Mouse (Mus musculus) testis, adult 2 months (tissue): ENCODE data around the gene Nt5dc1.

Experiments
- CTCF ChIP-seq: fragments of 200-500 bp; IDR thresholded peaks from 2 replicates; pipeline ENCODE4 v1.5.1; 2012; ENCODE audit warnings: low read depth, mild to moderate bottlenecking, inconsistent platforms, low read length, moderate library complexity; ENCODE audit not compliant: control insufficient read depth, insufficient read depth, insufficient replicate concordance
- POLR2A ChIP-seq: fragments of 200-500 bp; IDR thresholded peaks from 2 replicates; pipeline ENCODE4 v1.6.1; 2012; ENCODE audit warnings: low read depth, mild to moderate bottlenecking, inconsistent platforms, low read length, moderate library complexity; ENCODE audit not compliant: control insufficient read depth

- TF ChIP-seq CTCF, result no peak
- no peak for TF ChIP-seq POLR2A
Observed at GRCm38 (mm10) chr10:34317217-34317606, 101.1 kb downstream of the Nt5dc1 start.
